In the genomic region with DNA sequence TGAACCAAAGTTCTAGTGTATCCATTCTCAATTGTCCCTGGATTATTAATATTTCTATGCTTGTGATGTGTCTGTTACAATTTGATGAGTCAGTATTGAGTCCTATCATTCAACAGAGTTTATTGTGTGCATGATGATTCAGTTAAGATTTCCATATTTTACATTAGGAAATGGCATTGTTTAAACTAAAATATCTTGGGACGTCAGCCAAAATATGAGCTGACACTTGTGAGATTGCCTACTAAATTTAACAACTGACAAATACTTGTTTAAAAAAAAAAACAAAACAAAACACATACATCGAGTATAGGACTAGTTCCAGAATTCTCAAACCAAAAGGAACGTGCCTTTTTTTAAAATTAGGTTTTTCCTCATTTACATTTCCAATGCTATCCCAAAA, we compare ENCODE assay signal across 17 mouse cellular contexts.
"Had no signal": no experiment of that assay in that cellular context is flagged by ENCODE, and none has a peak within 500 bp of the region (broad histone marks: within the 10 kb centered on the region; RNA-seq: fewer than 3 reads in every experiment).

No protein-coding gene starts in this region.

- H3K27me3 ChIP-seq: neural tube, embryonic 12.5 days; neural tube, embryonic 13.5 days; neural tube, embryonic 15.5 days; stomach, embryonic 15.5 days had no signal

- H3K27ac ChIP-seq: neural tube, embryonic 12.5 days; neural tube, embryonic 13.5 days; neural tube, embryonic 15.5 days; stomach, embryonic 15.5 days; stomach, postnatal 0 days had no signal

- H3K9ac ChIP-seq: neural tube, embryonic 12.5 days; neural tube, embryonic 13.5 days; neural tube, embryonic 15.5 days; stomach, embryonic 15.5 days had no signal

- DNase-seq: retina, postnatal 1 day; right cerebral cortex, adult 18-20 months; right cerebral cortex, postnatal 14 days; right cerebral cortex, postnatal 25 days; right cerebral cortex, postnatal 4 days; spleen, adult 18-20 months; thymus, adult 18-20 months; thymus, adult 2 months; thymus, postnatal 14 days; thymus, postnatal 25 days; thymus, postnatal 36 days; thymus, postnatal 4 days had no signal

- H3K4me3 ChIP-seq: neural tube, embryonic 12.5 days; neural tube, embryonic 13.5 days; neural tube, embryonic 15.5 days; stomach, embryonic 15.5 days had no signal

- H3K9me3 ChIP-seq: neural tube, embryonic 12.5 days; neural tube, embryonic 15.5 days; stomach, embryonic 15.5 days had no signal

- H3K36me3 ChIP-seq: neural tube, embryonic 12.5 days; neural tube, embryonic 13.5 days; neural tube, embryonic 15.5 days; stomach, embryonic 15.5 days had no signal

- H3K4me2 ChIP-seq: neural tube, embryonic 12.5 days; neural tube, embryonic 13.5 days; neural tube, embryonic 15.5 days; stomach, embryonic 15.5 days had no signal

- H3K4me1 ChIP-seq: neural tube, embryonic 12.5 days; neural tube, embryonic 13.5 days; neural tube, embryonic 15.5 days; stomach, embryonic 15.5 days had no signal
